Mouse (Mus musculus) olfactory bulb, adult 2 months (tissue): ENCODE results near the gene Inpp5a.

ENCODE experiments used
- CTCF ChIP-seq: fragments of 200-500 bp; IDR thresholded peaks from 2 replicates; pipeline ENCODE4 v1.5.1; 2012; ENCODE audit warnings: low read depth, mild to moderate bottlenecking, low read length, moderate library complexity; ENCODE audit not compliant: insufficient read depth
- POLR2A ChIP-seq: fragments of 200-500 bp; IDR thresholded peaks from 2 replicates; pipeline ENCODE4 v1.6.1; 2012; ENCODE audit warnings: mild to moderate bottlenecking, low read depth, low read length, moderate library complexity; ENCODE audit not compliant: insufficient read depth

DNA sequence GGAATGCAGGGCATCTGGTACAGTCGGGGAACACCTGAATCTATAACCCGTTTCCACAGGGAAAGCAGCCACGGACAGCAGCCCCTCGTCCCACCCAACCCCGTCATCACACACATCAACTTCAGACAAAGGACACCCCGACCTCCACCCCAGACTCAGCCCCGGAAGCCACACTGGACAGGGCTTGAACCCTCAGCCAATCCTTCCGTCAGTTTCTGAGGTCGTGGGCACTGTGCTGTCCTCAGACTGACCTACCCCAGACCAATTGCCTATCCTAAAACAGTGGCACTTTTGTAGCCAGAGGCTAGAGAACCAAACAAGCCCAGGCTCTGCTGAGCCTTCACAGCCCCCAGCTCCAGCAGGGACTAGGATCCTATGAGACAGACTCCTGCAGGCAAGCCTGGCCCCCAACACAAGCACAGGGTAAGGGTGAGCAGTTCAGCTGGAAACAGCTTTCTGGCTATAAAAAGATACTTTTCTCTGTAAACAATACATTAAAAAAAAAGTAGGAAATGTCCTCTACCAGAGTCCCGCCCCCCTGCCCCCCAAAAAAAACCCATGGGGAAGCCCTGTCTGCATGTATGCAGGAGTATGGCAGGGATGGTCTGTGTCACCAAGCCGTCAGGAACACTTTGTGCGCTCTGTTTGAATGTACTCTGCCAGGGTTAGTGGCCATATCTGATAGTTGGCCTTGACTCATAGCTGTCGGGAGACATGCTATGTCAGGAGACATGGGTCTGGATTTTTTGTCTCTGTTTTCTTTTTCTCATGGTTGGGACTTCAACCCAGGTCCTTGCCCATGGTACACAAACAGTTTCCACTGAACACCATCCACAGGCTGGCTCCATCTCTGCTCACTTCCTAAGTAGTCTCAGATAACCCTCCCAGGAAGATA is 23.7 kb upstream of the Inpp5a start:
- TF ChIP-seq CTCF, result no peak
- TF ChIP-seq POLR2A, result no peak
